Mouse (Mus musculus) forebrain, embryonic 11.5 days (tissue): ENCODE measurements around the gene Phf7. TPM values are rescaled to one million over a fixed set of nuclear protein-coding genes. Genes with fewer than 3 reads are reported as not detected.

Experiments used
- ATAC-seq: fragments of 200-750 bp; cut with Nextera tagmentation; replicated peaks from 2 replicates; pipeline ENCODE4 v1.8.0; 2017; ENCODE audit warnings: moderate TSS enrichment; ENCODE audit not compliant: low FRiP score
- DNase-seq: peaks from one replicate; pipeline ENCODE4 v3.0.0-alpha.2; 2017; ENCODE audit warnings: low spot score
- H3K27ac ChIP-seq: fragments of 300-500 bp; sonication (generic); 2 replicates; pipeline ENCODE4 v1.5.1; 2014; ENCODE audit warnings: low read depth, low read length
- H3K27me3 ChIP-seq: fragments of 300-500 bp; sonication (generic); 2 replicates; pipeline ENCODE4 v1.6.1; 2014; ENCODE audit warnings: mild to moderate bottlenecking, low read length, mixed read lengths; ENCODE audit not compliant: control insufficient read depth, insufficient read depth
- H3K36me3 ChIP-seq: fragments of 300-500 bp; sonication (generic); 2 replicates; pipeline ENCODE4 v1.6.1; 2014; ENCODE audit warnings: mild to moderate bottlenecking, low read length, moderate library complexity, mixed read lengths; ENCODE audit not compliant: control insufficient read depth, insufficient read depth
- H3K4me1 ChIP-seq: fragments of 300-500 bp; sonication (generic); replicated peaks from 2 replicates; pipeline ENCODE4 v1.6.1; 2014; ENCODE audit warnings: low read length, mixed read lengths; ENCODE audit not compliant: control insufficient read depth, insufficient read depth
- H3K4me2 ChIP-seq: fragments of 300-500 bp; sonication (generic); 2 replicates; pipeline ENCODE4 v1.6.1; 2014; ENCODE audit warnings: low read depth, mild to moderate bottlenecking, low read length, moderate library complexity, mixed read lengths; ENCODE audit not compliant: severe bottlenecking
- H3K4me3 ChIP-seq: fragments of 300-500 bp; sonication (generic); 2 replicates; pipeline ENCODE4 v1.5.1; 2014; ENCODE audit warnings: low read depth, low read length
- H3K9ac ChIP-seq: fragments of 300-500 bp; sonication (generic); 2 replicates; pipeline ENCODE4 v1.6.1; 2014; ENCODE audit warnings: low read length
- H3K9me3 ChIP-seq: fragments of 300-500 bp; sonication (generic); 2 replicates; pipeline ENCODE4 v1.6.1; 2016; ENCODE audit warnings: low read length, mixed read lengths; ENCODE audit not compliant: control insufficient read depth
- WGBS: fragments of 180-500 bp; shearing (Covaris S2); extraction: QIAGEN DNeasy Blood & Tissue Kit; methylation state at CpG from one replicate; pipeline ENCODE4 v1.1.7; 2014; 5-methylcytosine and 5-hydroxymethylcytosine counted together
- polyA plus RNA-seq: library from polyadenylated mRNA; unstranded; fragments of >200 nt; fragmentation: Nextera tagmentation; extraction: Ambion mirVana; gene quantifications from 2 replicates; pipeline ENCODE4 v1.2.1, GENCODE M21; 2014

The Phf7 gene
- polyA plus RNA-seq, 1 experiment from 2014 or later: 14.3 TPM

GRCm38 (mm10) chr14:31208084-31208483, 43.0 kb downstream of the Phf7 start, which contains the start of gene Tnnc1:
TSS of gene Tnnc1 (plus strand) at chr14:31208312.
- Histone ChIP-seq H3K4me1 (peaks cover 6% of the 10 kb centered on the region; the same call in 1 of the 2 replicates), H3K27me3 (no peaks in the 10 kb centered on the region), H3K9me3 (no peaks in the 10 kb centered on the region), H3K36me3 (peaks cover 4% of the 10 kb centered on the region; the same call in 1 of the 2 replicates), H3K4me2 (peak within 1 kb of the TSS; percentile 92), H3K4me3 (no peak within 1 kb of the TSS), H3K27ac (no peak within 1 kb of the TSS), H3K9ac (peak within 1 kb of the TSS; percentile 95)
- DNase-seq (no peak), ATAC-seq (no peak)
- WGBS: 90% methylated on average over 2 of the region's 2 CpGs

GRCm38 (mm10) chr14:31207070-31207830, 43.9 kb downstream of the Phf7 start:
- Histone ChIP-seq H3K9me3 (no peaks in the 10 kb centered on the region), H3K27me3 (no peaks in the 10 kb centered on the region), H3K4me1 (peaks cover 6% of the 10 kb centered on the region; the same call in 1 of the 2 replicates), H3K4me3 (peak overlapping the region; percentile 85), H3K4me2 (peak overlapping the region; percentile 92), H3K27ac (no peak overlapping the region), H3K36me3 (peaks cover 11% of the 10 kb centered on the region; the same call in 1 of the 2 replicates), H3K9ac (peak overlapping the region; percentile 95)
- DNase-seq (no peak), ATAC-seq (peak; percentile 17; the same call in 1 of the 2 replicates)
- 82% methylated on average over 13 of the region's 13 CpGs for WGBS

- ATAC-seq (peak; percentile 81), DNase-seq (peak; percentile 99)
- Histone ChIP-seq H3K36me3 (peaks cover 17% of the 10 kb centered on the region), H3K4me2 (peak overlapping the region; percentile 92), H3K9ac (peak overlapping the region; percentile 95), H3K4me1 (peaks cover 6% of the 10 kb centered on the region; the same call in 1 of the 2 replicates), H3K27ac (peak overlapping the region; percentile 48), H3K9me3 (no peaks in the 10 kb centered on the region), H3K4me3 (peak overlapping the region; percentile 85), H3K27me3 (no peaks in the 10 kb centered on the region)
- under 1% methylated on average over 48 of the region's 48 CpGs for WGBS
These were observed 44.6 kb downstream of the Phf7 start for GRCm38 (mm10) chr14:31206472-31206981.

GRCm38 (mm10) chr14:31205562-31206467, 45.3 kb downstream of the Phf7 start:
- peak overlapping the region; percentile 92 for H3K4me2 ChIP-seq
- peak overlapping the region; percentile 85 for H3K4me3 ChIP-seq
- ATAC-seq: peak; percentile 77
- H3K27ac ChIP-seq: peak overlapping the region; percentile 48
- H3K4me1 ChIP-seq: peaks cover 6% of the 10 kb centered on the region; the same call in 1 of the 2 replicates
- H3K9me3 ChIP-seq: no peaks in the 10 kb centered on the region
- WGBS: under 1% methylated on average over 39 of the region's 39 CpGs
- H3K27me3 ChIP-seq: no peaks in the 10 kb centered on the region
- peaks cover 19% of the 10 kb centered on the region for H3K36me3 ChIP-seq
- peak overlapping the region; percentile 95 for H3K9ac ChIP-seq
- peak; percentile 75 for DNase-seq

GRCm38 (mm10) chr14:31205244-31205561, 45.9 kb downstream of the Phf7 start:
- 27% methylated on average over 8 of the region's 8 CpGs for WGBS
- no peak for DNase-seq
- Histone ChIP-seq H3K9ac (peak overlapping the region; percentile 95), H3K27me3 (no peaks in the 10 kb centered on the region), H3K4me3 (peak overlapping the region; percentile 85), H3K27ac (peak overlapping the region; percentile 48; the same call in 1 of the 2 replicates), H3K36me3 (peaks cover 19% of the 10 kb centered on the region), H3K4me1 (peaks cover 6% of the 10 kb centered on the region; the same call in 1 of the 2 replicates), H3K9me3 (no peaks in the 10 kb centered on the region), H3K4me2 (peak overlapping the region; percentile 92)
- no peak; the same call in 1 of the 2 replicates for ATAC-seq

GRCm38 (mm10) chr14:31204844-31205243, 46.3 kb downstream of the Phf7 start:
- H3K27ac ChIP-seq: peak overlapping the region; percentile 48; the same call in 1 of the 2 replicates
- H3K9me3 ChIP-seq: no peaks in the 10 kb centered on the region
- peaks cover 6% of the 10 kb centered on the region; the same call in 1 of the 2 replicates for H3K4me1 ChIP-seq
- no peak for DNase-seq
- H3K9ac ChIP-seq: peak overlapping the region; percentile 95
- WGBS: 88% methylated on average over 4 of the region's 4 CpGs
- no peak for ATAC-seq
- H3K4me3 ChIP-seq: peak overlapping the region; percentile 85
- H3K36me3 ChIP-seq: peaks cover 19% of the 10 kb centered on the region
- peak overlapping the region; percentile 92 for H3K4me2 ChIP-seq
- no peaks in the 10 kb centered on the region for H3K27me3 ChIP-seq

GRCm38 (mm10) chr14:31200038-31200437, 51.1 kb downstream of the Phf7 start:
- Histone ChIP-seq H3K4me1 (peaks cover 4% of the 10 kb centered on the region; the same call in 1 of the 2 replicates), H3K36me3 (peaks cover 22% of the 10 kb centered on the region), H3K4me2 (no peak overlapping the region), H3K27me3 (no peaks in the 10 kb centered on the region), H3K27ac (no peak overlapping the region), H3K9me3 (no peaks in the 10 kb centered on the region), H3K4me3 (no peak overlapping the region), H3K9ac (no peak overlapping the region)
- ATAC-seq (no peak), DNase-seq (no peak)
- 89% methylated on average over 3 of the region's 3 CpGs for WGBS

- WGBS: 93% methylated on average over 7 of the region's 7 CpGs
- no peak for ATAC-seq
These were observed 51.5 kb downstream of the Phf7 start for GRCm38 (mm10) chr14:31199599-31199998.

More at GRCm38 (mm10) chr14:31199599-31199998, 51.5 kb downstream of the Phf7 start:
- H3K36me3 ChIP-seq: peaks cover 22% of the 10 kb centered on the region
- no peaks in the 10 kb centered on the region; the same call in 1 of the 2 replicates for H3K4me1 ChIP-seq
- H3K9ac ChIP-seq: no peak overlapping the region
- H3K9me3 ChIP-seq: no peaks in the 10 kb centered on the region
- no peaks in the 10 kb centered on the region for H3K27me3 ChIP-seq
- H3K27ac ChIP-seq: no peak overlapping the region
- no peak for DNase-seq
- H3K4me3 ChIP-seq: no peak overlapping the region
- H3K4me2 ChIP-seq: no peak overlapping the region
